Mouse (Mus musculus) CD8-positive naive resting alpha-beta T cell, adult 2 months (primary cell): Measurements from ENCODE around the gene Atoh8.

Source experiments
- DNase-seq, 2 experiments: peaks; one replicate each; pipeline ENCODE4 v3.0.0; 2022; ENCODE audit warnings: low read depth in 2 of 2, low spot score in 2 of 2

The Atoh8 gene

GRCm38 (mm10) chr6:72235098-72235806 is at the start of gene Atoh8:
Atoh8 (minus strand) TSS chr6:72235577.
- DNase-seq, result no peak

GRCm38 (mm10) chr6:72283914-72284313 is 48.5 kb upstream of the Atoh8 start:
- peak; percentile 15 to 34 for DNase-seq

GRCm38 (mm10) chr6:72280410-72280998 is 45.1 kb upstream of the Atoh8 start:
- DNase-seq, result no peak

- no peak for DNase-seq
These were observed 44.1 kb upstream of the Atoh8 start for GRCm38 (mm10) chr6:72279505-72279904.

GRCm38 (mm10) chr6:72278835-72279234 is 43.5 kb upstream of the Atoh8 start:
- no peak for DNase-seq

GRCm38 (mm10) chr6:72277508-72278166 is 42.3 kb upstream of the Atoh8 start:
- no peak for DNase-seq

GRCm38 (mm10) chr6:72276972-72277441 is 41.6 kb upstream of the Atoh8 start:
- DNase-seq, result no peak

- no peak for DNase-seq
These were observed 40.8 kb upstream of the Atoh8 start for GRCm38 (mm10) chr6:72276141-72276540.

- no peak for DNase-seq
These were observed 40.1 kb upstream of the Atoh8 start for GRCm38 (mm10) chr6:72275527-72275926.

GRCm38 (mm10) chr6:72273153-72273552 is 37.8 kb upstream of the Atoh8 start:
- no peak for DNase-seq

GRCm38 (mm10) chr6:72272161-72272696 is 36.9 kb upstream of the Atoh8 start:
- no peak for DNase-seq

GRCm38 (mm10) chr6:72270952-72271519 is 35.7 kb upstream of the Atoh8 start:
- no peak for DNase-seq

- DNase-seq, result no peak
These were observed 34.9 kb upstream of the Atoh8 start for GRCm38 (mm10) chr6:72270258-72270657.

- DNase-seq, result no peak
These were observed 32.9 kb upstream of the Atoh8 start for GRCm38 (mm10) chr6:72268149-72268847.

GRCm38 (mm10) chr6:72265664-72266063 is 30.3 kb upstream of the Atoh8 start:
- DNase-seq, result no peak

- DNase-seq, result no peak
These were observed 28.4 kb upstream of the Atoh8 start for GRCm38 (mm10) chr6:72263679-72264265.

GRCm38 (mm10) chr6:72261683-72262320 is 26.4 kb upstream of the Atoh8 start:
- DNase-seq, result no peak

- peak; percentile 44 to 60 for DNase-seq
These were observed 25.8 kb upstream of the Atoh8 start for GRCm38 (mm10) chr6:72260981-72261682.

- no peak for DNase-seq
These were observed 24.1 kb upstream of the Atoh8 start for GRCm38 (mm10) chr6:72259474-72259873.
